Mouse (Mus musculus) 3134 (cell line): ENCODE measurements around the gene Fbxo8.

Experiments
- DNase-seq: peaks from one replicate; pipeline ENCODE4 v3.0.0-alpha.2; 2011; ENCODE audit warnings: low spot score; ENCODE audit not compliant: insufficient read length; ENCODE audit errors: extremely low read depth

Gene Fbxo8

GRCm38 (mm10) chr8:56550558-56551360, at the start of gene Fbxo8, which contains the start of gene Cep44:
Gene Fbxo8 (plus strand): TSS chr8:56551090.
Gene Cep44 (minus strand): TSS chr8:56551047.
- peak; percentile 86 for DNase-seq

GRCm38 (mm10) chr8:56501911-56502310, 49.0 kb upstream of the Fbxo8 start:
- no peak for DNase-seq

GRCm38 (mm10) chr8:56508318-56508951, 42.5 kb upstream of the Fbxo8 start:
- DNase-seq = no peak

- DNase-seq = no peak
These were observed 41.9 kb upstream of the Fbxo8 start for GRCm38 (mm10) chr8:56508952-56509479.

- no peak for DNase-seq
These were observed 32.0 kb upstream of the Fbxo8 start for GRCm38 (mm10) chr8:56518848-56519247.

GRCm38 (mm10) chr8:56520249-56520648, 30.6 kb upstream of the Fbxo8 start:
- no peak for DNase-seq

GRCm38 (mm10) chr8:56521051-56521450, 29.8 kb upstream of the Fbxo8 start:
- no peak for DNase-seq

GRCm38 (mm10) chr8:56528869-56529268, 22.0 kb upstream of the Fbxo8 start:
- no peak for DNase-seq

- no peak for DNase-seq
These were observed 20.5 kb upstream of the Fbxo8 start for GRCm38 (mm10) chr8:56530359-56530758.

GRCm38 (mm10) chr8:56540706-56541105, 10.2 kb upstream of the Fbxo8 start:
- no peak for DNase-seq

- DNase-seq = no peak
These were observed 3.0 kb upstream of the Fbxo8 start for GRCm38 (mm10) chr8:56547866-56548265.

- no peak for DNase-seq
These were observed 517 bp downstream of the Fbxo8 start for GRCm38 (mm10) chr8:56551361-56551852.

GRCm38 (mm10) chr8:56552045-56552444, 1.2 kb downstream of the Fbxo8 start:
- no peak for DNase-seq

- DNase-seq = no peak
These were observed 1.7 kb downstream of the Fbxo8 start for GRCm38 (mm10) chr8:56552551-56553103.

GRCm38 (mm10) chr8:56564399-56565047, 13.6 kb downstream of the Fbxo8 start:
- no peak for DNase-seq

- DNase-seq = no peak
These were observed 16.0 kb downstream of the Fbxo8 start for GRCm38 (mm10) chr8:56566856-56567255.

GRCm38 (mm10) chr8:56580918-56581317, 30.0 kb downstream of the Fbxo8 start:
- DNase-seq = no peak

- no peak for DNase-seq
These were observed 32.0 kb downstream of the Fbxo8 start for GRCm38 (mm10) chr8:56582841-56583240.

GRCm38 (mm10) chr8:56589004-56589403, 38.1 kb downstream of the Fbxo8 start:
- DNase-seq = no peak

GRCm38 (mm10) chr8:56591084-56591483, 40.2 kb downstream of the Fbxo8 start:
- no peak for DNase-seq

GRCm38 (mm10) chr8:56591502-56591901, 40.6 kb downstream of the Fbxo8 start:
- no peak for DNase-seq
